Mouse (Mus musculus): ENCODE measurements at regions not wholly inside any gene's neighbourhood (a gene's known extent, or its start where the extent isn't known, plus 50 kb on each side); places are given as distances from the start of the nearest gene placed in this dataset.

DNA sequence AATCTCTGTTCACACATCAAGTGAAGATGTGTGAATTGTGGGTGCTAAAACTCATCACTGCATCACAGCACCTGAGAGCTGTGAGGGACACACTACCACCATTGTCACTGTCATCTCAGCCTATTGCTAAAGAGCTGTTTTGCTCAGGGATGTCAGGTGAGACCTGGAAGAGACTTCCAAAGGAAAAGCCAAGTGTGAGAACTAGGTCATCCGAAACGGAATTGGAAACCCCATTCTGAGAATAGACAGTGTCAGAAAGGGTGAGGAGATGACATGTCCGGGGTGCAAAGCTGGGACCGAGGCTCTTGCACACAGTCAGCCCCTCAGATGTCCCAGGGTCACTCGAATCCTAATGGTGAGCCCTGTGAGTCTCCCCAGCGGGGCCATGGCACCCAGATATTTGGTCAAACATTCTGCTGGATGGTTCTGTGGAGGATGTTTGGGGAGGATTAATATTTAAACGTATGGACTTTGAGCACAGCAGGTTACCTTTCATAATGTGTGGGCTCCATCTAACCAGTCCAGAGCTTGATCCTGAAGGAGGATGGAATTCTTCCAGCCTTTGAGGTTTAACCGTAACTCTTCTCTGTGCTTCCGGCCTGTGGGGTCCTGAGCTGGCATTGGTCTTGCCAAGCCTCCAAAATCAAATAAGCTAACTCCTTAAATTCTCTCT, 150.3 kb downstream of the Rpl14 start:
- no peak for DNase-seq (ENCODE audit: low spot score in 2 of 2)

DNA sequence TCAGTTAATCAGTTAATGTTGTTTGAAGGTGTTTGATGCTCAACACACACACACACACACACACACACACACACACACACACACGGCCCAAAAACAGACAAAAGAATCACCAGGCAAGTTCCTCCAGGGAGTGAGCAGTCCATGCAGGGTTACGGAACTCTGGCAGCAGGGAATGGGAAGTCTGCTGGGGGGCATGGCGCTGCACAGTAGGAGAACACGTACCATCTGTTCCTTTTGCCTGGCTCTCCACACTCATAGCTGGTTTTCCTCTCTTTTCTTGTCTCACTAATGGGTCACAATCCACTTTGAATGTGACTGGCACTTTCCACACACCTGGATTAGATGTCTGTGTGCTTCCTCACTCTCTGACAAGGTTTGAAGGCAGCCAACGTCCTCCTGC, 151.8 kb downstream of the Rpl14 start:
- no peak for DNase-seq (ENCODE audit: low spot score in 2 of 2)

DNA sequence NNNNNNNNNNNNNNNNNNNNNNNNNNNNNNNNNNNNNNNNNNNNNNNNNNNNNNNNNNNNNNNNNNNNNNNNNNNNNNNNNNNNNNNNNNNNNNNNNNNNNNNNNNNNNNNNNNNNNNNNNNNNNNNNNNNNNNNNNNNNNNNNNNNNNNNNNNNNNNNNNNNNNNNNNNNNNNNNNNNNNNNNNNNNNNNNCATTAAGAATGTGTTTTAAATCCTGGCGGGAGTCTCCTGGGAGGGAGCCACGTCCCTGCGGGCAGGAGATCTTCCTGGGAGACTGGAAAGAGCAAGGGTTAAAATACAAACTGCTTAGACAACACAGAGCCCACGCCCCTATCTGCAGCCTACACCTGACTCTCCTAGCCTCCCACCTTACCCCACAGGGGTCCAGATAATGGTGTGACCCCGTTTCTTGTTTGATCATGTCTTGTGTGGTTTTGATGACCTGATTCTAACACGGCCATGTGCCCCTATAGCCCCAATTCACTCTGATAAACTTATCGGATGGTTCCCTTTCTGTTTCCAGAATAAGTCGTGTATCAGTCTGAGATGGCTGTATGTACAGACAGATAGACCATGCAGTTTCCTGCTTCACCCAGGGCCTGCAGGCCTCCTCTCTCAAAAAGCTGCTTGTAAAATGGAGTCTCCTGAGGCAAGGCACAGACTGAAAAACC, 160.8 kb downstream of the Rpl14 start:
- DNase-seq (ENCODE audit: low spot score in 2 of 2), result no peak

DNA sequence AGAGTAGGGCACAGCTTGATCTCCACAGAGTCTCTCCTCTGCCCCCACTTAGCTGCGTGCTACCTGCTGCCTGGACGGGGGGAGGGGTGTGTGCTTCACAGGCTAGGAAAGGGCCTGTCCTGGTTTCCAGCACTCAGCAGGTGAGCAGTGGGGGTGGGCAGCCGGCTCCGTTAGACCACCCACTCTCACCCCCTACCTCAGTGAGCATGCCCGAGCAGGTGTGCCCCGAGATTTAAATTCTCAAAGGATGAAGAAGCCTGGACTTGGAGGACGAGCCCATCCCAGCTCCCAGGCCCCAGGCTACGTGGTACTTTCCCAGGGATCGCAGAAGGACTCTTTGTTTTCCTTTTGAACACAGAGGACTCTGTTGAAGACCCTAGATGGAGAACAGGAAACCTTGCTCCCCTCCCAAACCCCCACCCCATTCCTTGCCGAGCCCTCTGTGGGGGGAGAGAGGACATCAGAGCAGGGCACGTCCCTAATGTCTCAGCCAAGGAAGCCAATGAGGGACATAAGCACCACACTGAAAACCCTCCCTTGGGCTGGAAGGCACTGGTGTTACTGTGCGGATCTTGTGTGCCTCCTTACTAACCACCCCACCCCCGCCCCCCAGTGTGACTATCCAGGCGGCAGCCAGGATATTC, 161.5 kb downstream of the Rpl14 start:
- no peak for DNase-seq (ENCODE audit: low spot score in 2 of 2)

DNA sequence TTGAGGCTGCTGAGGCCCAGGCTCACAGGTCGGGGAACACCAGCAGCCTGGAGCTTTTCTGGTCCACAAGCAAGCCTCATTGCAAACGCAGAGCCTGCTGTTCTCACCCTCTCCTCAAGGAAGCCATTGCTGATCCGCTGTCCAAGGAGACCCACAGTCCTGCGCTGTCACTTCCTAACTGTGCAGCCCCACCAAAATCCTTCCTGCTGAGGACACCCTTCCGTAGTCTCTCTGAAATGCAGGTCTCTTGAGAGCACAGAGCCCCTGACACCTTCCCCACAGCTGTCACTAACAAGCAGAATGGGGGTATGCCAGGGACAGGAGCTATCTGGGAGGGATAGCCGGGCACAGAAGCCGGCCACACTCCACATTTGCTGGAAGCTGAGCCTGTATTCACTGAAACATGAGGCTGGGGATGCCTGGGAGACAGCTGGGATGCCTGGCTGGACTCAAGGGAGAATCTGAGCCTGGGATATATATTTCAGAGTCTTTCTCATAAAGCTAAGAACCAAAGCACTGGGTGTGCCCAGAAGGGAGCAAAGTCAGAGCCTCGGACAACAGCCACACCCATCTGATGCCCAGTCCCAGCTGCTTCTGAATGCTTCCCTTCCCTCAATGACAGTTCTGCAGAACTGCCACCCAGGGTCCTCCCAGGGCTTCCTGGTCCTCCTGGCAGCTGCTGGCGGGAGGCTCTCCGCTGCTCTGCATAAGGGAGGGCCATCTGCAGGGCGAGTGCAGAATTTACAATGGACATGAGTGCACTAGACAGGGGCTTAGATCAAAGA, 162.6 kb downstream of the Rpl14 start:
- peak in 1 of 2 experiments; percentile 21 for DNase-seq (ENCODE audit: low spot score in 2 of 2)

DNA sequence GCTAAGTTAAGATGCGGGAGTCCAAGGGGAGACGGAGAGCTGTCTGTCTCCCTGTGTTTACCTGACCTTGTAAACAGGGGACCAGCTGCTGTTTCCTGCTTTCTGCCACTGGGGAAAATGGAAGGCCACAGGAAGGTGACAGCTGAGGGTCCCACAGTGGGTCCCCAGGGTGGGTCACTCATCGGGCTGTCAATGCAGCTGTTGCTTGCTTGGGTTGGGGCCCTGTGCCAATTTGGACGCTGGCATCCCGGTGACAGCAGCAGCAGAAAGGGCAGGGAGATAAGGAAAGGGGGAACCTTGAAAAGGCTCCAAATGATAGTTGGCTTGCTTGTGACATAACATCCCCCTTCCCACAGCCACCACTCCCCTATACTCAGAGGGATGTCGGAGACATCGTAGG, 164.0 kb downstream of the Rpl14 start:
- no peak for DNase-seq (ENCODE audit: low spot score in 2 of 2)

DNA sequence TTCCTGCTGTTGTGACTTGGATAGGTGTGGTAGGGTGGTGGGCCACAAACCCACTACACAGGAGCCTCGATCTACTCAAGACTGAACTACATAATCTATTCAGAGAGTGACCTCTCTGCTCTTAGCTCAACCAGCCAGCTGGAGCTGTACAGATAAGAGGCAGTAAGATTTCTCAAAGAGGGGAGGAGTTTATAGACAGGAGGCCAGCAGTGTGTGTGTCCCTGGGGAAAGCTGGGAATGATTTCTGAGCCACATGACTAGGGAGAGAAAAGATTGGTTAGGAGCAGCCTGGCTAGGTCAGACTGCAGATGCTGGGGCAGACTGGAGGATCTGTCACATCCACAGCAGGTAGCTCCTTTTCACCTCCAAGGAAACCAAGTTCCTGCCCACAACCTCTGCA, 166.7 kb downstream of the Rpl14 start:
- no peak for DNase-seq (ENCODE audit: low spot score in 2 of 2)

DNA sequence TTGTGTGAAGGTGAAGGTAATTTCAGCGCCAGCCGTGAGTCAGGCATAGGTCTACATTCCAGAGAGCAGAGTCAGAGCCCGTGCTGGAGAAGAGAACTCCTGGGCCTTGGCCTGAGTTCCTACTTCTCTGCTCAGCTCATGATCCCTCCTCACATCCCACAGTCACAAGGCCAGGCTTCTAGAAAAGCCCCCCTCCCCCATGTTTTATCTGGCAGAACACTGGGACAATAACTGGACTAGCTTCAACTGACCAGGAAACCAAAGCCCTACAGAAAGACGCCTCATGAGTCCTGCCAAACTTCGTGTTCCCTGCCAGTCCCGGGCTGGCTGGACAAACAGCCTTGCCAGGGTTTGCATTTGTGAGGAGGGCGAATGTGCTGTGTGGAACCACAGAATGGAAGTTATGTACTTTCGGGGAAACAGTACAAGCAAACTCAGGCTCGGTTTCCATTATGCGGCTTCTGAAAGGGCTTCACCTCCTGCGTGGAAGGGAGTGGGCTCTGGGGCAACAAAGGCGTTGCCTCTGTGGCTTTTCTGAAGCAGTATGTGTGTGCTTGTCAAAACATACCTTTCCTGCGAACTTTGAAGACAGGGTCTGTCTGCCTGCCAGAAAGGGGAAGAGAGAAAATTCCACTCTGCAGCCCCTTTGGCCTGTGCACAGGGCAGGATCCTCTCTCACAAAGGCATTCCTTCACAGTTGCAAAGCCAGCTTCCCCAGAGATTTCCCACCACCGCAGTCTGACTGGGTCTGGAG, 168.1 kb downstream of the Rpl14 start:
- peak; percentile 30 to 76 for DNase-seq (ENCODE audit: low spot score in 2 of 2)

DNA sequence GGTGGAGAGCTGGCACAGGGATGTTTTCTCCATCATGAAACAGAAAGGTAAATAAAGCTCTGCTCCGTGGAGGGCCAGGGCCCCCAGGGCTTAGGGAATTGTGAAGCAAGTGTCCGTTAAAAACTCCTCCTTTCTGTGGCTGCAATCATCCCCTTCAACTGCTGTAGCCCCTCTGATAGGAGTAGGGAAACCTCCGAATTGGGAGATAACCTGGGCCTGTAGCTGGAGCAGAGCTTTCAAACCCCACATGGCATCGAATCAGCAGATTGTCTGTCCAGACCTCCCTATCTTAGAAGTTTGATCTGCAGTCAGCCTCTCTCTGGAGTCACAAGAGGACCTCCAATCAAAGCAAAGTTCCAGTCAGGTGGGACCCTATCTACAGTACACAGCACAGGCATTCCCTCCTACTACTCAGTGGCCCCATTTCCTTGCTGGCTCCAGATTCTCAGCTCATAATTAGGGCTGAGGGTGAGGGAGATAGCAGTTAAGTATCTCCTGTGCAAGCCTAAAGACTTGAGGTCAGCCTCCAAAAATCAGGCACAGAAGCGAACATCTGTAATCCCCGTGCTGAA, 168.8 kb downstream of the Rpl14 start:
- DNase-seq (ENCODE audit: low spot score in 2 of 2), result no peak

DNA sequence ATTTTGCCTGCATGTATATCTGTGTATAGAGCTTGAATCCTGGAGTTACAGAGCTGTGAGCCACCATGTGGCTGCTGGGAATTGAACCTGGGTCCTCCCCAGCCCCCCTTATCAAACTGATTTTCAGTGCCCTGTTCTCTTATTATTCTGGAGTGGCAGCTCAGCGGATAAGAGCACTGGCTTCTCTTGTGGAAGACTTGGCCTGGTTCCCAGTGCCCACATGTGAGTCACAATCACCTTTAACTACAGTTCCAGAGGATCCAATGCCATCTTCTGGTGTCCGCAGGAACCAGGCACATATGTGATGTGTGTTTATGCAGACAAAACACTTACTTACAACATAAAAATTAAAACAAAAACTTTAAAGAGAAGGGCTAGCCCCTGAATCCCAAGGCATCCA, 170.3 kb downstream of the Rpl14 start:
- no peak for DNase-seq (ENCODE audit: low spot score in 2 of 2)

DNA sequence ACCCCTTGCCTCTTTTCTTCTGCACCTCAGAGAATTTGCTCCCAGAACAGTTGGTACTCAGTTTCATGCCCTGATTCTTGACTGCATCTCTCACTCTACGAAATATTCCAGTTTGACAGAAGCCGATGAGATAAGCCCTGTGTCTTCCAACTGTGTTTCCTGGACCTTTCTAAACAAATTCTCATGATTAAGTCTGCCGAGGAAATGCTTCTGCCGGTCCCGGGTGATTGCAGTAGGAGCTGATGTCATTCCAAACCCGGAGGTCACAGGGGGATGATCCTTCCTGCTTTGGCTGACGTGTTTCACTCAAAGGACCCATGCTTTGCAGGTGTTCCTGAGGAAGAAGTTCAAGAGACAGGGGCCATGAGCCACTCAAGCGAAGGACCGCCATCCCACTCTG, 172.2 kb downstream of the Rpl14 start:
- no peak for DNase-seq (ENCODE audit: low spot score in 2 of 2)

DNA sequence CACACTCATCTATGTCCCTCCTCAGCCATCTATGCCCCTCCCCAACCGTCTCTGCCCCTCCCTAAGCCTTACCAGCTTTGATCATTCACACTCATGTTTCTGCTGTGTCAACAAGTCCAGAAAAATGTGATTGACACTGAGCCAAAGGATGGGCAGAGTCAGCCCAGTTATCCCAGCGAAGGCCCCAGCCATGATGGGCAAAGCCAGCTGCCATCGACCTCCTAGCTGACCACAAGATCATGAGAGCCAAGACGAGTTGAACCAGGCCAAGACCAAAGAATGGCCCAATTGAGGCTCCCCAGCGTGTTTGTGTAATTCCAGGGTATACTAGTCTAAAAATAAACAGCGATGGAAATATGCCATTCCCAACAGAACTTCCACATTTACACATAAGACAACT, 174.4 kb downstream of the Rpl14 start:
- no peak for DNase-seq (ENCODE audit: low spot score in 2 of 2)

DNA sequence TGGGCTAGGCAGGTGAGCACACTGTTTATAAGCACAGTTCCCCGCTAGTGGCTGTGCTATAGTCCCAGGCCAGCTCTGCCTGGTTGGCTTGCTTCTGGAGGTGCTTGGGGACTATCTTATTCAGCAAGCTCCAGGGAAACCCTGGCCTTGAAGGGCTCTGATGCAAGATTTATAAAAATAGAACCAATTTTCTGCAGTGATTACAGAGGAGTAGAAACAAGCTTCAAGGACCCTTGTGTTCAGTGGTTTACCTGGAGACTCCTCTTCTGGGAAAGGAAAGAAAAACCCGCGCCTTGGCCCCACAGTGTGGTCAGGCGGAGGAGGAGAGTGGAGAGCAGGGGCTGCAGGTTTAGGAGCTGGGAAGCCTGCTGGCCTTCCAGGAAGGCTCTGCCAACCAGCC, 178.2 kb upstream of the Ctnnb1 start:
- no peak for DNase-seq (ENCODE audit: low spot score in 2 of 2)

DNA sequence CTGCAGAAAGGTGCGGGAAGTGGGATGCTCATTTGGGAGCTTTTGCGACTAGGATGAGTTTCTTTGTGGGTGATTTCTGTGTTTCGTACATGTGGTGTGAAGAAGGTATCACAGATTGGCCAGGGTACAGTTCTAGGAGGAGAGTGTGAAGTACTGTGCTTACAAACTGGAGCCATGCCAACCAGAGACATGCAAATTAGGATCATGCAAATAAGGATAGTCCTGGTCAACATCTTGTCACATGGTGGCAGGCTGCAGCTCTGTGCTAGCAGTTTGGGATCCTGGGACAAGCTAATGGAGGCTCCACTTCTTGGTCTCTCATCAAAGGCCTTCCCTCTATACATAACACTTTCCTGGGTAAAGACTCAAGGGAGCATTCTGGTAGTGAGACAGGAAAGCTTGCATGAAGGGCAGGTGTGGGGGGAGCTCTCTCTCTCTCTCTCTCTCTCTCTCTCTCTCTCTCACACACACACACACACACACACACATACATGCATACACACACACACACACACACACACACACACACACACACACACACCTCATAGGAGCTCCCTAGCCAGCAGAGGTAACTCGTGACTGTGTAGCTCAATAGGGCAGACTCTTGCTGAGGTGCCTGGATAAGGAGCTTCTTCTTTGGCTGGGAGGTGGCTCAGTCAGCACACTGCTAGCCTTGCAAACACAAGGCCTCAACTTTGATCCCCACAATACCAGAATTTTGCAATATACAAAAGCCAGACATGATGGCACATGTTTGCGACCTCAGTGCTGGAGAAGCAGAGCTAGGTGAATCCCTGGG, 177.1 kb upstream of the Ctnnb1 start:
- no peak for DNase-seq (ENCODE audit: low spot score in 2 of 2)

DNA sequence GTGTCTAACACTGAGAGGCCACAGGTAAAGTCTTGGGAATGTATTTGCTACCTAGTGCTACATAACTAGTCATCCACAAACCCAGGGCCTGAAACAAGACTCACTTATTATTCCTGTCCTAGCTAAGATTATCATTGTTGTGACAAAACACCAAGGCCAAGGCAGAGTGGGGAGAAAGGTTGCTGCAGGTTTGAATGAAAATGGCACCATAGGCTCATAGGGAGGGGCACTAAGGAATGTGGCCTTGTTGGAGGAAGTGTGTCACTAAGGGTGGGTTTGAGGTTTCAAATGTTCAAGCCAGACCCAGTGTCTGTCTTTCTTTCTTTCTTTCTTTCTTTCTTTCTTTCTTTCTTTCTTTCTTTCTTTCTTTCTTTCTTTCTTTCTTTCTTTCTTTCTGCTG, 174.9 kb upstream of the Ctnnb1 start:
- DNase-seq (ENCODE audit: low spot score in 2 of 2), result no peak

DNA sequence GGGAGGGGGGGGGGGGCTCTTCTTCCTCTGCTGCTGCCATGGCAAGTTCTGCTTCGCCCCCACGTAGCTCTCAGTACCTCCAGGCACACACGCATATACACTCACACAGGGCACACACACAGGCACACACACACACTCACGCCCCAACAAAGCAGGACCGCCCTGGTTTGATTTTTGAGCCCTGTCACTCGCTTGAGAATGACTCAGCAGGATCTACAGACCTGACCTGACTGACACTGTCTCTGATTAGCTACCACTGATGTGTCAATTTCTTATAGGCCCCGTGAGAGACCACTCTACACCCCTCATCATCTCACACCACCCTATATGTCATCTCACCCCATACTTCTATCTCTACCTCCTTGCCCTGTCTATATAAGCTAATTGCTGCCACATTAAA, 173.5 kb upstream of the Ctnnb1 start:
- no peak for DNase-seq (ENCODE audit: low spot score in 2 of 2)

DNA sequence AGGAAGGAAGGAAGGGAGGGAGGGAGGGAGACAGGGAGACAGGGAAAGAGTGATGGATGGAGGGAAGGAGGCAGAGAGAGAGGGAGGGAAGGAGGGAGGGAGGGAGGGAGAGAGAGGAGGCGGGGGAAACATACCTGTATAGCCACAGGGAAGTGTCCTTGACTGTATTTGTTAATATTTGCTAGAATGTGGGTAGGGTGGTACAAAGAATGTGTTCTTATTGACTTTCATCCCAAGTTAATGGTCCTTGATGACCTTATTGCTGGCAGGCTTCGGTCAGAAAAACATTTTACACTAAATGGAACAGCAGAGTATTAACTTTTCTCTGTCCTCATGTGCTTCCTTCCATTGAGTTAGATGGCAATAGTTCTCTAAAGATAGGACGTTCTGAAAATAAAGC, 171.0 kb upstream of the Ctnnb1 start:
- DNase-seq (ENCODE audit: low spot score in 2 of 2), result no peak

DNA sequence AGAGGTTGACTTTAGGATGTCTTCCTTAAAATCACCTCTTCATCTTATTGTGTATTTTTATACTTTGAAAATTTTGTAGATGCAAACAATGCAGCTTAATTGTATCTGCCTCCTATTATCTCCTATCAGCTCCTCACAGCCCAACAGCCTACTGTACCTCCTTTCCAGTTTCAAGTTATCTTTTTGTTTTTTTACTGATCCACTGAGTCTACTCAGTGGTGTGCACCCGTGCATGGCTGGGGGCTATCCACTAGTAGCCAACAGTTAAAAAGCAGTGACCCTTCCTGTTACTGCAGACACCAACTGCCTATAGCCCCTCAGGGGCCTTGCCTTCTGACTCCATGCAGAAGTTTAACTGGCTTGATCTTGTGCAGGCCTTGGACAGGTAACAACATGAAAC, 170.4 kb upstream of the Ctnnb1 start:
- DNase-seq (ENCODE audit: low spot score in 2 of 2), result no peak

DNA sequence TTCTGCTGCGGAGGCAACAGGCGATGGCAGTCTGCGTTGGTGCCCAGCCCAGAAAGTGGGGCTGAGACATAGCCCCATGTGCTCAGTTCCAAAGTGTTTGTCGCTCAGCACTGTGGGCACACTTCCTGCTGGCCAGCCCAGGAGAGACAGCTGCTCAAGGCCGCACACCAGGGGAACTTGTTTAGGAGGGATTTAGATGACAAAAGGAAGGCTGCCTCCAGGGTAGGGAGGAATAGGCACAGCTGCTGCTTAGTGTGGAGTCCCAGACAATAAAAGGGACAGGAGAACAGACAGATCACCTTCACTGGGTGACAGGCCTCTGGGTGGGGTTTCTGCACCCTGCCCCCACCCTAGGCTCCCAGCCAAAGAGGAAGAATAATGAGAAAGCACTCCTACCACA, 169.2 kb upstream of the Ctnnb1 start:
- DNase-seq (ENCODE audit: low spot score in 2 of 2), result peak; percentile 74 to 87

DNA sequence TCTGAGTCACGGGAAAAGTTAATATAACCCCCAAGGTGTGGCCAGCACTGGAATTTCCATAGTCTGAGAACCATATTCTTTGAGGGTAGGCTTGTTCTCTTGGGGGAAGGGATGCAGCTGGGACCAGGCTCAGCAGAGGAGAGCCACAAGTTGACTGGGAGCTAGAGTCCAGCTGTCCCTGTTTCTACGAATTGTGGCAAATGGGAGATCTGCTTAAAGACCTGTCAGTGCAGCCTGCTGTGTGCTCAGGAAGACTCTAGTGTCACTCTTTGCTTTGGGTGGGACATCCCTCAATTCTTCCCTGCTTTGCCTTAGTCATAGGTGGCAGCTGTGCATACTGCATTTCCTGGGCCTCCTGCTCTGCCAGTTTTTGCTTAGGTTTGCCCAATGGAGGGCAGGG, 165.2 kb upstream of the Ctnnb1 start:
- DNase-seq (ENCODE audit: low spot score in 2 of 2), result no peak

Data from layer of hippocampus, postnatal 14 days (tissue).